Mouse (Mus musculus) c-Kit-positive CD71-positive TER-119-negative erythroid progenitor cells, embryonic 14.5 days (primary cell): Measurements from ENCODE around the gene Gm21861.
"Not testable (repeated sequence)": the region's sequence is repeated elsewhere in the genome, so short reads cannot be mapped to it uniquely, and the experiment has no call there.

Experiments
- DNase-seq: peaks from one replicate; pipeline ENCODE4 v3.0.0-alpha.2; 2013; ENCODE audit warnings: low read depth

Gm21861 gene

DNA sequence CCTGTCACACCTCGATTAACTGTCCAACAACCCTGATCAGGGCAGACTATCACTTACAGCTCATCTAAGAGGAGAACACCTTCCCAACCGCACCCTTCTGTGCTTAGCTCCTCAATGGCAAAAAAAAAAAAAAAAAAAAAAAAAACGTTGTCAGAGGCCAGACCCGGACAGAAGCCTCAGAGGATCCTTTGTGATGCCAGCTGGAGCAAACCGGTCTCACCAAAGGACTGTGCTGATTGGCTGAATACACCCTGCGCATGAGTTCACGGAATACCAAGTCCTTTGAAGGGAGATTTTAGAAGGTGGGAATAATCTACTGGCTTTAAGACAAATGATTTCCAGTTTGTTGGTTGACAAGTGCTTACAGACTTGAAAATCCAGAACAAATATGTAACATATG is at the start of gene Gm21861:
Gene Gm21861 (minus strand): TSS at position 101 of the 400 bp plus-strand sequence.
- not testable (repeated sequence) for DNase-seq
